Mouse (Mus musculus): ENCODE data around the gene St7l. TPM values are rescaled to one million over a fixed set of nuclear protein-coding genes. Genes with fewer than 3 reads are reported as not detected.

St7l gene
- polyA plus RNA-seq, 1 experiment from 2014 or later: 39.7 TPM

- H3K9me3 ChIP-seq (replicated peaks; ENCODE audit: control insufficient read depth, low read length): no peaks in the 10 kb centered on the region
- peak overlapping the region; percentile 25 for H3K4me2 ChIP-seq (ENCODE audit: low read depth, low read length)
- peaks cover 23% of the 10 kb centered on the region for H3K4me1 ChIP-seq (ENCODE audit: control insufficient read depth, insufficient read depth, low read length)
- H3K4me3 ChIP-seq (ENCODE audit: low read depth, low read length): peak overlapping the region; percentile 6; the same call in 1 of the 2 replicates
- peaks cover 42% of the 10 kb centered on the region for H3K27me3 ChIP-seq (ENCODE audit: control insufficient read depth, insufficient read depth, low read length)
- WGBS: 4% methylated on average over 19 of the region's 19 CpGs
- no peak for ATAC-seq (replicated peaks; ENCODE audit: insufficient number of reproducible peaks, low FRiP score, low TSS enrichment, low read depth)
- no peaks in the 10 kb centered on the region for H3K36me3 ChIP-seq (replicated peaks; ENCODE audit: control insufficient read depth, insufficient read depth, low read depth, low read length)
- no peak overlapping the region for H3K27ac ChIP-seq (replicated peaks; ENCODE audit: low read depth, low read length)
- peak overlapping the region; percentile 9; the same call in 1 of the 2 replicates for H3K9ac ChIP-seq (replicated peaks; ENCODE audit: low read length)
- DNase-seq (ENCODE audit: low spot score): no peak
Observed at GRCm38 (mm10) chr3:104960026-104961000, 96.5 kb downstream of the St7l start.

DNA sequence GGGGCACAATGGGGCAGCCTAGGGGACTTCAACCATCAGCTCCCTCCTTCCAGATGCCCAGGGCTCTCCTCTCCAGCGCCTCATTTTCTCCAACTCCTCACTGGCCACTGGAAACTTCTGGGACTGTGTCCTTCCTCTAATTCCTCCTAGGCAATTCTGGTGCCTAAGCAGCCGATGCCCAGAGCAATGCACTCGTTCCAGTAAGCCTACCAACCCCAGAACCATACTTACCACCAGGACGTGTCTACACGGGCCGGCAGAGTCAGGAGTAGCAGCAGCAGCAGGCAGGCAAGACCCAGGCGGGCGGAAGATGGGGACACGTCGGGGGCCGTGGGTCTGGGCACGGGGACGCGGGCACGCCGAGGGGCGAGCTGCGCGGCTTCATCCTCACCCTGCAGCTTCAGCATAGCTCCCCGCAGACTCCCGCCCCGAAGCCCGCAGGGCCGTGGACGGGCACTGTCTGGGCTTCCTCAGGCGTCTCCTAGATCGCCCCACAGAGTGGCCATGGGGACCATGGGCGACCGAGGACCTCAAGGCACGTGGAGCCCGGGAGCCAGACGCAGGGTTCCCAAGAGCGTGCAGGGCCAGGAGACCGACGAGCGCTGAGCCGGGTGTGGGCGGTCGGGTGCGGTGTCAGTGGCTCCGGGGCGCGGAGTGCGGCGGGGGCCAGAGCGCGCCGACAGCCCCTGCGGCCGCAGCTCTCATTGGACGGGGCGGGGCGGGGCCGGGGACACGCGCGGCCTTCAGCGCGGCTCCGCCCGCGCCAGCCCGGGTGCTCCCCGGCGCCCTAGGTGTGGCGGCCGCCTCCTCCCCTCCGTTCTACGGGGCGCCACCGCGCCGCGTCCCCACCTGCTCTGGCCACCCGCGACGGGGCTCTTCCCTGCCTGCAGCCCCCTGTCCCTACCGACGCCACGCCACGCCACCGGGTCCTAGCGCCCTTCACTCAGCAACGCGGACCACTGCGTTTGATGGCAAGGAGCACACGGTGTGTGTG lies 97.6 kb downstream of the St7l start, which contains the start of gene Wnt2b:
TSS of gene Wnt2b (minus strand) at position 856 of the 994 bp plus-strand sequence.
- H3K4me3 ChIP-seq (ENCODE audit: low read depth, low read length): peak within 1 kb of the TSS; percentile 48
- H3K27ac ChIP-seq (replicated peaks; ENCODE audit: low read depth, low read length): 0 out of 2 replicates have a peak within 1 kb of the TSS, but pooled peaks have one; percentile 2
- ATAC-seq (replicated peaks; ENCODE audit: insufficient number of reproducible peaks, low FRiP score, low TSS enrichment, low read depth) (peak; percentile 50; the same call in 1 of the 2 replicates), DNase-seq (ENCODE audit: low spot score) (no peak)
- WGBS: 2% methylated on average over 75 of the region's 87 CpGs
- H3K9me3 ChIP-seq (replicated peaks; ENCODE audit: control insufficient read depth, low read length): no peaks in the 10 kb centered on the region
- peaks cover 42% of the 10 kb centered on the region for H3K27me3 ChIP-seq (ENCODE audit: control insufficient read depth, insufficient read depth, low read length)
- peaks cover 22% of the 10 kb centered on the region for H3K4me1 ChIP-seq (ENCODE audit: control insufficient read depth, insufficient read depth, low read length)
- no peaks in the 10 kb centered on the region for H3K36me3 ChIP-seq (replicated peaks; ENCODE audit: control insufficient read depth, insufficient read depth, low read depth, low read length)
- H3K9ac ChIP-seq (replicated peaks; ENCODE audit: low read length): peak within 1 kb of the TSS; percentile 52
- H3K4me2 ChIP-seq (ENCODE audit: low read depth, low read length): peak within 1 kb of the TSS; percentile 79

GRCm38 (mm10) chr3:104962141-104962611 lies 98.4 kb downstream of the St7l start:
- H3K4me3 ChIP-seq (ENCODE audit: low read depth, low read length): peak overlapping the region; percentile 48
- H3K27ac ChIP-seq (replicated peaks; ENCODE audit: low read depth, low read length): 0 out of 2 replicates have a peak overlapping the region, but pooled peaks have one; percentile 2
- peaks cover 19% of the 10 kb centered on the region for H3K4me1 ChIP-seq (ENCODE audit: control insufficient read depth, insufficient read depth, low read length)
- DNase-seq (ENCODE audit: low spot score): peak; percentile 84
- H3K27me3 ChIP-seq (ENCODE audit: control insufficient read depth, insufficient read depth, low read length): peaks cover 42% of the 10 kb centered on the region
- H3K4me2 ChIP-seq (ENCODE audit: low read depth, low read length): peak overlapping the region; percentile 79
- H3K36me3 ChIP-seq (replicated peaks; ENCODE audit: control insufficient read depth, insufficient read depth, low read depth, low read length): no peaks in the 10 kb centered on the region
- no peak; the same call in 1 of the 2 replicates for ATAC-seq (replicated peaks; ENCODE audit: insufficient number of reproducible peaks, low FRiP score, low TSS enrichment, low read depth)
- under 1% methylated on average over 31 of the region's 31 CpGs for WGBS
- no peaks in the 10 kb centered on the region for H3K9me3 ChIP-seq (replicated peaks; ENCODE audit: control insufficient read depth, low read length)
- peak overlapping the region; percentile 52 for H3K9ac ChIP-seq (replicated peaks; ENCODE audit: low read length)

GRCm38 (mm10) chr3:104962866-104963265 lies 99.1 kb downstream of the St7l start:
- H3K9ac ChIP-seq (replicated peaks; ENCODE audit: low read length): no peak overlapping the region
- no peak overlapping the region for H3K27ac ChIP-seq (replicated peaks; ENCODE audit: low read depth, low read length)
- 0 out of 2 replicates have a peak overlapping the region, but pooled peaks have one; percentile 48 for H3K4me3 ChIP-seq (ENCODE audit: low read depth, low read length)
- DNase-seq (ENCODE audit: low spot score) (no peak), ATAC-seq (replicated peaks; ENCODE audit: insufficient number of reproducible peaks, low FRiP score, low TSS enrichment, low read depth) (no peak)
- peaks cover 19% of the 10 kb centered on the region for H3K4me1 ChIP-seq (ENCODE audit: control insufficient read depth, insufficient read depth, low read length)
- peaks cover 42% of the 10 kb centered on the region for H3K27me3 ChIP-seq (ENCODE audit: control insufficient read depth, insufficient read depth, low read length)
- H3K36me3 ChIP-seq (replicated peaks; ENCODE audit: control insufficient read depth, insufficient read depth, low read depth, low read length): no peaks in the 10 kb centered on the region
- peak overlapping the region; percentile 79; the same call in 1 of the 2 replicates for H3K4me2 ChIP-seq (ENCODE audit: low read depth, low read length)
- WGBS: 5% methylated on average over 5 of the region's 5 CpGs
- H3K9me3 ChIP-seq (replicated peaks; ENCODE audit: control insufficient read depth, low read length): no peaks in the 10 kb centered on the region

DNA sequence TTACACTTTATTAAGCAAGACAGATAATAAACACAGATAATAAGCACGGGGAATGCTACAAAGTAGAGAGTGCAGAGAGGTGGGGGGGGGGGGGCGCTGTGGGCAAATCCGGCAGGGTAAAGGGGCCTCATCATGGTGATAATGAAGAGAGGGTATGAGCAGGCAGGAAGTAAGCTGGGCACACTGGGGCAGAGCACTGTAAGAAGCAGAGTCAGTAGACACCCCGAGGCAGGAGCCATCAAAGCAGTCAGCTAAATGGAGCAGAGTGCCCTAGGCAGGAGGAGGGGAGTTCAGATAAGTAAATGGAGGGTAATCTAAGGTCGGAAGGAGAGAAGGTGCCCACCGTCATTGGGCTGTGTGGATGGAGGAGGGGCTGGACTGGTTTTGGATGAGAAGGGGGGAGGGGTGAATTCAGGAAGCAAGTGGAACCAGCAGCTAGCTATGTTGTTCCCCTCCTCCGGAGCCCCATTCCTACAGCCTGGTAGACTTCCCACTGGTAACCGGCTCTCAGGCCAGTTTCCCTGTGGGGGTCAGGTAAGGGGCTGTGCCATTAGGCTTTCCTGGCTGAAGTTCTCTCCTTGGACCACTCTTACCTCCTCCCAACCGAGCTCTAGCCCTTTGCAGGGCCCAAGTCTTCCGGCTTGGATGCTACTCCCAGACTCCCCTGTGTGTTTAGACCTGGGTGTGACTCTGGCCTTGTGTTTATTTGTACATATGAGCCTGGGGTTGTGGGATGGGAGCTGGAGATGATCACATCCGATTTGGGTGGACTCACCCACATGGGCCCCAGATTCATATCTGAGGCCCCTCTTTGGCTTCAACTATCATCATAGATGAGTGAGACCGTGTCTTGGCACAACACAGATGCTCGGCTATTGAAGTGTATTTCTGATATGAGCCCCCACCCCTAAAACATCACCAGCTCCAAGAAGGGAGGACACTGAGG lies 99.8 kb downstream of the St7l start:
- Histone ChIP-seq H3K9ac (replicated peaks; ENCODE audit: low read length) (no peak overlapping the region), H3K36me3 (replicated peaks; ENCODE audit: control insufficient read depth, insufficient read depth, low read depth, low read length) (no peaks in the 10 kb centered on the region), H3K27me3 (ENCODE audit: control insufficient read depth, insufficient read depth, low read length) (peaks cover 42% of the 10 kb centered on the region), H3K4me3 (ENCODE audit: low read depth, low read length) (no peak overlapping the region), H3K27ac (replicated peaks; ENCODE audit: low read depth, low read length) (no peak overlapping the region), H3K9me3 (replicated peaks; ENCODE audit: control insufficient read depth, low read length) (no peaks in the 10 kb centered on the region), H3K4me1 (ENCODE audit: control insufficient read depth, insufficient read depth, low read length) (peaks cover 19% of the 10 kb centered on the region), H3K4me2 (ENCODE audit: low read depth, low read length) (no peak overlapping the region)
- 20% methylated on average over 13 of the region's 13 CpGs for WGBS
- DNase-seq (ENCODE audit: low spot score) (no peak), ATAC-seq (replicated peaks; ENCODE audit: insufficient number of reproducible peaks, low FRiP score, low TSS enrichment, low read depth) (no peak)

DNA sequence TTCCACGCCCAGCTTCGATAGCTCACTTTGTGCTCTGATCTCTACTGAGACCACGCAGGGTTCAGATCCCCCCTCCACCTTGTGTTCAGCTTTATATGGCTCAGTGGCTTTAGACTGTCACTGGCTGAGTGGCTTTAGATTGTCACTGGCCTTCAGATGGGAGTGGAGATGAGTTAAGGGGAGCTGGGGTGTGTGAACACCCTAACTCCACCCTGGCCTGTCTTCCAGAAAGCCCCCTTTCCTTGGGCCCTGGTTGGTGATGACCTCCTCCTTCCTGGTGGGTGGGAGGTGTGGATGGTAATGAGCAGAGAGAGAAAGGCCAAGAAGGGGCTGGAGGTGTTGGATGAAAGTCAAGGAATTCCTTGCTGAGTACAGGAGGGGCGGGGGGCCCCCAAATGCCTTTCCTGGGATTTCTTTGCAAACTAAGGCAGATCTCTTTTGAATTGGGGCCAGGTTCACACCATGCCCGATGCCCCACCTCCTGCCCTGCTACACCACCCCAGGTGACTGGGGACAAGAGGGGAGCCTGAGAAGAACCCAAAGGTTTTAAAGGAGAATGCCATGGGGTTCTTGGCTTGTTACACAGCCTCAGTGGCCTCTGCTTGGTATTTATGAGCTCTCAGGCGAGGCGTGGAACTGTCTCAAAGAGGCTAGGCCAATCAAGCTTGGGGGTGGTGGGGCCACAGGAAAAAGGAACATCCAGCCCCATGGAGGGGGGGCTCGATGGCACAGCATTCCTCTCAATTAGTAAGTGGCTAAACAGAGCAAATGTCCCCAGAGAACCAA lies 101.5 kb downstream of the St7l start:
- WGBS: 75% methylated on average over 8 of the region's 8 CpGs
- Histone ChIP-seq H3K27me3 (ENCODE audit: control insufficient read depth, insufficient read depth, low read length) (peaks cover 31% of the 10 kb centered on the region), H3K9ac (replicated peaks; ENCODE audit: low read length) (no peak overlapping the region), H3K36me3 (replicated peaks; ENCODE audit: control insufficient read depth, insufficient read depth, low read depth, low read length) (no peaks in the 10 kb centered on the region), H3K4me3 (ENCODE audit: low read depth, low read length) (no peak overlapping the region), H3K9me3 (replicated peaks; ENCODE audit: control insufficient read depth, low read length) (no peaks in the 10 kb centered on the region), H3K4me2 (ENCODE audit: low read depth, low read length) (no peak overlapping the region), H3K4me1 (ENCODE audit: control insufficient read depth, insufficient read depth, low read length) (peaks cover 17% of the 10 kb centered on the region), H3K27ac (replicated peaks; ENCODE audit: low read depth, low read length) (no peak overlapping the region)
- ATAC-seq (replicated peaks; ENCODE audit: insufficient number of reproducible peaks, low FRiP score, low TSS enrichment, low read depth): no peak
- no peak for DNase-seq (ENCODE audit: low spot score)
